Mouse (Mus musculus) brain, embryonic 14.5 days (tissue): ENCODE measurements around the gene Sdc4.

ENCODE experiments used
- CTCF ChIP-seq: fragments of 200-500 bp; IDR thresholded peaks from 2 replicates; pipeline ENCODE4 v1.5.1; 2012; ENCODE audit warnings: inconsistent platforms, mild to moderate bottlenecking, moderate library complexity, borderline replicate concordance; ENCODE audit not compliant: insufficient read depth, insufficient read length; ENCODE audit errors: extremely low read depth
- POLR2A ChIP-seq: fragments of 200-500 bp; IDR thresholded peaks from 2 replicates; pipeline ENCODE4 v1.6.1; 2012; ENCODE audit warnings: mild to moderate bottlenecking, inconsistent platforms, borderline replicate concordance; ENCODE audit not compliant: poor library complexity, insufficient read depth, insufficient read length, severe bottlenecking; ENCODE audit errors: extremely low read depth

DNA sequence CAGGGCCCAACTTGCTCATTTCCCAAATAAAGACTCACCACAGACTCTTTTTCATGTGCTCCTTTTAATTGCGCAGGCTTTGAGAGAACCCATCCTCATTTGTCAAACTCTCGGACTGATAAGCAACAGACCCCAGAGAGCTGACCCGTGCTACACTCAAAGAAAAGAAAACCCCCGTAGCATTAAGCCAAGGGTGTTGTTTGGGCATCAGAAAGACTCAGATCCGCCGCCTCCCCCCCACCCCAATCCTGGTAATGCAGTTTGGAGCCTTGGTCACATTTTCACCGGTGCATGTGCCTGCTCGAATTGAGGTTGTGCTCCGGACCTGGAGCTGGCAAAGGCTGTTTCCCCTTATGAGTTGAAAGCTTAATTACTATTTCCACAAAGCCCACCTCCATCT lies 38.6 kb downstream of the Sdc4 start, which contains the start of gene Matn4:
- TF ChIP-seq CTCF (no peak), POLR2A (no peak)
